Mouse (Mus musculus): ENCODE data around the gene Pnmal1. TPM values are rescaled to one million over a fixed set of nuclear protein-coding genes. Genes with fewer than 3 reads are reported as not detected.
"Not testable (repeated sequence)": the region's sequence is repeated elsewhere in the genome, so short reads cannot be mapped to it uniquely, and the experiment has no call there.

The Pnmal1 gene
- total RNA-seq, 2 experiments from 2014 or later = not detected

- peak; percentile 91 for DNase-seq
Measured at GRCm38 (mm10) chr7:16950861-16951635, 8.4 kb upstream of the Pnmal1 start.

GRCm38 (mm10) chr7:16953776-16954175, 5.7 kb upstream of the Pnmal1 start:
- not testable (repeated sequence) for DNase-seq

GRCm38 (mm10) chr7:16955712-16956111, 3.8 kb upstream of the Pnmal1 start:
- DNase-seq = no peak

GRCm38 (mm10) chr7:16956410-16957265, 2.8 kb upstream of the Pnmal1 start:
- DNase-seq = no peak

- no peak for DNase-seq
Measured at GRCm38 (mm10) chr7:16961678-16962077, 2.2 kb downstream of the Pnmal1 start.

GRCm38 (mm10) chr7:16968414-16968813, 8.9 kb downstream of the Pnmal1 start:
- DNase-seq = no peak

- no peak for DNase-seq
Measured at GRCm38 (mm10) chr7:16971160-16971559, 11.7 kb downstream of the Pnmal1 start.

- DNase-seq = peak; percentile 59
Measured at GRCm38 (mm10) chr7:16974018-16974417, 14.5 kb downstream of the Pnmal1 start.

- no peak for DNase-seq
Measured at GRCm38 (mm10) chr7:16976298-16976697, 16.8 kb downstream of the Pnmal1 start.

GRCm38 (mm10) chr7:16978173-16978572, 18.7 kb downstream of the Pnmal1 start:
- no peak for DNase-seq

GRCm38 (mm10) chr7:16978593-16978992, 19.1 kb downstream of the Pnmal1 start:
- no peak for DNase-seq

- peak; percentile 54 for DNase-seq
Measured at GRCm38 (mm10) chr7:16980348-16980747, 20.9 kb downstream of the Pnmal1 start.

GRCm38 (mm10) chr7:16982859-16983568, 23.5 kb downstream of the Pnmal1 start, which contains the start of gene Gm42372:
Gm42372 (plus strand) TSS chr7:16983086.
- DNase-seq = peak; percentile 58

- DNase-seq = no peak
Measured at GRCm38 (mm10) chr7:16987541-16988149, 28.2 kb downstream of the Pnmal1 start.

- DNase-seq = peak; percentile 76
Measured at GRCm38 (mm10) chr7:16988405-16988804, 28.9 kb downstream of the Pnmal1 start.

- DNase-seq = no peak
Measured at GRCm38 (mm10) chr7:16990006-16990744, 30.7 kb downstream of the Pnmal1 start.

- no peak for DNase-seq
Measured at GRCm38 (mm10) chr7:16991681-16992450, 32.4 kb downstream of the Pnmal1 start.

GRCm38 (mm10) chr7:16992451-16992807, 33.0 kb downstream of the Pnmal1 start, which contains the start of gene Ccdc8:
Ccdc8 (plus strand) TSS chr7:16992708.
- DNase-seq = no peak

- DNase-seq = peak; percentile 91
Measured at GRCm38 (mm10) chr7:16993651-16994399, 34.3 kb downstream of the Pnmal1 start.

GRCm38 (mm10) chr7:16994400-16994799, 34.9 kb downstream of the Pnmal1 start:
- no peak for DNase-seq

Measured in heart, postnatal 4 days (tissue).